Mouse (Mus musculus) CH12.LX (cell line): Measurements from ENCODE around the gene Megf8.

Experiments
- CTCF ChIP-seq, 2 experiments: IDR thresholded peaks in 1 of 2; conservative IDR thresholded peaks in 1 of 2; 2 replicates each; pipeline ENCODE4 v1.5.1; 2011 to 2012; ENCODE audit warnings: low read depth in 2 of 2, low read length in 2 of 2, improper control_type of control experiment in 1 of 2, inconsistent platforms in 1 of 2, mild to moderate bottlenecking in 1 of 2, moderate library complexity in 1 of 2
- E2F4 ChIP-seq: IDR thresholded peaks from 2 replicates; pipeline ENCODE4 v1.6.1; 2011; ENCODE audit warnings: low read depth, low read length, improper control_type of control experiment; ENCODE audit not compliant: insufficient replicate concordance
- EP300 ChIP-seq: IDR thresholded peaks from 2 replicates; pipeline ENCODE4 v1.6.1; 2011; ENCODE audit warnings: low read length, improper control_type of control experiment
- IRF4 ChIP-seq: IDR thresholded peaks from 2 replicates; pipeline ENCODE4 v1.6.1; 2014; ENCODE audit warnings: low read depth, mild to moderate bottlenecking, inconsistent platforms, low read length, improper control_type of control experiment
- MAFK ChIP-seq: IDR thresholded peaks from 2 replicates; pipeline ENCODE4 v1.6.1; 2011; ENCODE audit warnings: low read length, improper control_type of control experiment; ENCODE audit not compliant: insufficient replicate concordance
- MXI1 ChIP-seq: IDR thresholded peaks from 2 replicates; pipeline ENCODE4 v1.6.1; 2011; ENCODE audit warnings: mild to moderate bottlenecking, low read depth, low read length, improper control_type of control experiment
- POLR2A ChIP-seq: IDR thresholded peaks from 2 replicates; pipeline ENCODE4 v1.6.1; 2011; ENCODE audit warnings: low read depth, mild to moderate bottlenecking, improper control_type of control experiment, low read length
- SMC3 ChIP-seq: IDR thresholded peaks from 2 replicates; pipeline ENCODE4 v1.6.1; 2011; ENCODE audit warnings: low read depth, low read length, improper control_type of control experiment

- TF ChIP-seq POLR2A (no peak), MXI1 (no peak), MAFK (no peak), SMC3 (no peak), E2F4 (no peak), CTCF (conservative IDR thresholded peaks at IDR 0.05 in 1 of 2, IDR thresholded peaks at IDR 0.05 in 1 of 2; ENCODE audit: low read depth in 2 of 2, low read length in 2 of 2) (no peak), EP300 (no peak), IRF4 (no peak)
Observed at GRCm38 (mm10) chr7:25294495-25294894, 22.5 kb upstream of the Megf8 start.
